Mouse (Mus musculus) erythroblast, embryonic 14.5 days (primary cell): ENCODE measurements around the gene Ferd3l.

ENCODE experiments used
- GATA1 ChIP-seq: IDR thresholded peaks from 2 replicates; pipeline ENCODE4 v1.6.1; 2012; ENCODE audit warnings: low read length, inconsistent platforms, mixed read lengths
- TAL1 ChIP-seq: IDR thresholded peaks from 3 replicates; pipeline ENCODE4 v1.6.1; 2012; ENCODE audit warnings: low read length, inconsistent platforms, mixed read lengths

GRCm38 (mm10) chr12:33958241-33959194 is 30.3 kb downstream of the Ferd3l start:
- no peak for TF ChIP-seq GATA1
- no peak for TF ChIP-seq TAL1
